Comparison of ENCODE assay signal across 10 mouse cellular contexts in genomic region chr3:78581868-78582267, GRCm38 (mm10).
A peak's percentile ranks its signal among the peaks of the same experiment; 100 is the strongest.
DNase-seq lines count a peak whose midpoint lies in the region; ATAC-seq lines count a peak whose summit lies in the region.
"Had no signal": no experiment of that assay in that cellular context is flagged by ENCODE, and none has a peak within 500 bp of the region (broad histone marks: within the 10 kb centered on the region; RNA-seq: fewer than 3 reads in every experiment).

No protein-coding gene starts in this region.

- H3K27me3 ChIP-seq in hindbrain, embryonic 11.5 days (ENCODE audit: control insufficient read depth, insufficient read depth, low read length), result no peaks in the 10 kb centered on the region
- no peaks in the 10 kb centered on the region for H3K27me3 ChIP-seq in hindbrain, embryonic 12.5 days
- H3K27me3 ChIP-seq in neural tube, embryonic 12.5 days (replicated peaks), result no peaks in the 10 kb centered on the region
- H3K27me3 ChIP-seq: heart, embryonic 13.5 days had no signal

- 15% methylated on average over 1 of the region's 1 CpGs for WGBS in hindbrain, embryonic 11.5 days
- 10% methylated on average over 1 of the region's 1 CpGs for WGBS in hindbrain, embryonic 12.5 days
- 24% methylated on average over 1 of the region's 1 CpGs for WGBS in neural tube, embryonic 12.5 days

- peak; percentile 64; the same call in 1 of the 2 replicates for ATAC-seq in hindbrain, embryonic 11.5 days (ENCODE audit: low FRiP score)
- no peak for ATAC-seq in hindbrain, embryonic 12.5 days (ENCODE audit: low FRiP score)
- ATAC-seq in neural tube, embryonic 12.5 days (ENCODE audit: low FRiP score, low read depth), result peak; percentile 62; the same call in 1 of the 2 replicates

- no peak overlapping the region for H3K9ac ChIP-seq in hindbrain, embryonic 11.5 days (ENCODE audit: low read depth, low read length)
- no peak overlapping the region for H3K9ac ChIP-seq in hindbrain, embryonic 12.5 days
- H3K9ac ChIP-seq in neural tube, embryonic 12.5 days, result no peak overlapping the region
- H3K9ac ChIP-seq: heart, embryonic 13.5 days; liver, embryonic 14.5 days had no signal

- H3K4me2 ChIP-seq in hindbrain, embryonic 11.5 days (replicated peaks; ENCODE audit: low read depth, low read length), result no peak overlapping the region
- H3K4me2 ChIP-seq in hindbrain, embryonic 12.5 days (replicated peaks), result no peak overlapping the region
- H3K4me2 ChIP-seq in neural tube, embryonic 12.5 days (replicated peaks), result no peak overlapping the region
- H3K4me2 ChIP-seq: heart, embryonic 13.5 days had no signal

- peak; percentile 25 for DNase-seq in hindbrain, embryonic 11.5 days (ENCODE audit: low spot score)
- no peak for DNase-seq in neural tube, embryonic 10.5 days (ENCODE audit: extremely low spot score, low spot score)
- peak; percentile 12 to 49 for DNase-seq in kidney, adult 8-10 months
- peak; percentile 7 for DNase-seq in right cerebral cortex, postnatal 4 days
- DNase-seq in testis, postnatal 14 days (ENCODE audit: low spot score), result no peak
- DNase-seq: cerebellum, adult 9-11 months had no signal

- no peak overlapping the region for H3K4me3 ChIP-seq in hindbrain, embryonic 11.5 days (ENCODE audit: low read depth, low read length)
- H3K4me3 ChIP-seq in hindbrain, embryonic 12.5 days, result no peak overlapping the region
- H3K4me3 ChIP-seq in neural tube, embryonic 12.5 days, result no peak overlapping the region
- H3K4me3 ChIP-seq: heart, embryonic 13.5 days had no signal

- no peaks in the 10 kb centered on the region for H3K9me3 ChIP-seq in hindbrain, embryonic 11.5 days (ENCODE audit: control insufficient read depth, low read length)
- H3K9me3 ChIP-seq in hindbrain, embryonic 12.5 days (replicated peaks), result no peaks in the 10 kb centered on the region
- no peaks in the 10 kb centered on the region for H3K9me3 ChIP-seq in neural tube, embryonic 12.5 days
- H3K9me3 ChIP-seq: heart, embryonic 13.5 days had no signal

- no peaks in the 10 kb centered on the region for H3K36me3 ChIP-seq in hindbrain, embryonic 11.5 days (ENCODE audit: control insufficient read depth, insufficient read depth, low read length)
- no peaks in the 10 kb centered on the region for H3K36me3 ChIP-seq in hindbrain, embryonic 12.5 days
- no peaks in the 10 kb centered on the region for H3K36me3 ChIP-seq in neural tube, embryonic 12.5 days
- H3K36me3 ChIP-seq: heart, embryonic 13.5 days had no signal

- H3K27ac ChIP-seq in hindbrain, embryonic 11.5 days (ENCODE audit: low read depth, low read length), result no peak overlapping the region
- H3K27ac ChIP-seq in hindbrain, embryonic 12.5 days, result no peak overlapping the region
- no peak overlapping the region for H3K27ac ChIP-seq in neural tube, embryonic 12.5 days
- H3K27ac ChIP-seq: liver, embryonic 14.5 days had no signal

- H3K4me1 ChIP-seq in hindbrain, embryonic 11.5 days (replicated peaks; ENCODE audit: control insufficient read depth, insufficient read depth, low read length), result no peaks in the 10 kb centered on the region
- no peaks in the 10 kb centered on the region for H3K4me1 ChIP-seq in hindbrain, embryonic 12.5 days
- H3K4me1 ChIP-seq in neural tube, embryonic 12.5 days, result peaks cover 3% of the 10 kb centered on the region; the same call in 1 of the 2 replicates

Comparison
In these comparisons a context has a peak if more than half of its experiments do, and no peak if none do; other contexts are left out.
1. DNase-seq: peak in hindbrain, embryonic 11.5 days (single experiment), kidney, adult 8-10 months (2 of 2) and right cerebral cortex, postnatal 4 days (single experiment); none in neural tube, embryonic 10.5 days (single experiment) and testis, postnatal 14 days (single experiment).